Mouse (Mus musculus) CH12.LX (cell line): ENCODE results near the gene Adamts3. TPM values are rescaled to one million over a fixed set of nuclear protein-coding genes. Genes with fewer than 3 reads are reported as not detected.

Source experiments
- DNase-seq: peaks from one replicate; pipeline ENCODE4 v3.0.0-alpha.2; 2013; ENCODE audit errors: extremely low read depth
- H3K27ac ChIP-seq: 2 replicates; pipeline ENCODE4 v1.5.1; 2012; ENCODE audit warnings: low read depth, mild to moderate bottlenecking, control low read depth, moderate library complexity; ENCODE audit not compliant: insufficient read depth
- H3K27me3 ChIP-seq: replicated peaks from 2 replicates; pipeline ENCODE3; 2012; ENCODE audit warnings: inconsistent platforms
- H3K36me3 ChIP-seq, 2 experiments: replicated peaks in 1 of 2; 2 replicates each; pipeline versions ENCODE3 to v1.6.1; 2012; ENCODE audit warnings: inconsistent platforms in 1 of 2, low read length in 1 of 2, mild to moderate bottlenecking in 1 of 2, mixed read lengths in 1 of 2, moderate library complexity in 1 of 2; ENCODE audit not compliant: control insufficient read depth in 1 of 2, insufficient read depth in 1 of 2
- H3K4me1 ChIP-seq, 2 experiments: 2 replicates each; pipeline ENCODE4 v1.6.1; 2012; ENCODE audit warnings: inconsistent platforms in 1 of 2, moderate library complexity in 1 of 2; ENCODE audit not compliant: insufficient read depth in 2 of 2, control insufficient read depth in 1 of 2
- H3K4me2 ChIP-seq: 2 replicates; pipeline ENCODE4 v1.6.1; 2012; ENCODE audit warnings: low read depth, mild to moderate bottlenecking, control low read depth; ENCODE audit not compliant: poor library complexity, insufficient read depth, severe bottlenecking
- H3K4me3 ChIP-seq, 3 experiments: fragments of 150-350 bp in 1 of 3; sonication (generic) in 1 of 3; replicated peaks in 1 of 3; 2 replicates each; pipeline versions ENCODE3 to v1.5.1; 2011 to 2012; ENCODE audit warnings: low read depth in 2 of 3, low read length in 2 of 3, mild to moderate bottlenecking in 2 of 3, moderate library complexity in 2 of 3, control low read depth in 1 of 3, improper control_type of control experiment in 1 of 3, inconsistent platforms in 1 of 3, mixed read lengths in 1 of 3; ENCODE audit not compliant: poor library complexity in 1 of 3
- H3K79me2 ChIP-seq: replicated peaks from 2 replicates; pipeline ENCODE4 v1.6.1; 2012; ENCODE audit warnings: mild to moderate bottlenecking, moderate library complexity; ENCODE audit not compliant: control insufficient read depth, poor library complexity, insufficient read depth, severe bottlenecking; ENCODE audit errors: extremely low read depth
- H3K9ac ChIP-seq: 2 replicates; pipeline ENCODE4 v1.6.1; 2012; ENCODE audit warnings: low read depth, mild to moderate bottlenecking, control low read depth, moderate library complexity; ENCODE audit not compliant: insufficient read depth
- H3K9me3 ChIP-seq: replicated peaks from 2 replicates; pipeline ENCODE3; 2012; ENCODE audit warnings: low read length, inconsistent platforms, mixed read lengths
- BHLHE40 ChIP-seq: IDR thresholded peaks from 2 replicates; pipeline ENCODE4 v1.6.1; 2011; ENCODE audit warnings: mild to moderate bottlenecking, low read depth, low read length, improper control_type of control experiment
- CHD1 ChIP-seq: IDR thresholded peaks from 2 replicates; pipeline ENCODE4 v1.6.1; 2012; ENCODE audit warnings: low read depth, low read length, improper control_type of control experiment, inconsistent platforms
- CTCF ChIP-seq, 2 experiments: IDR thresholded peaks in 1 of 2; conservative IDR thresholded peaks in 1 of 2; 2 replicates each; pipeline ENCODE4 v1.5.1; 2011 to 2012; ENCODE audit warnings: low read depth in 2 of 2, low read length in 2 of 2, improper control_type of control experiment in 1 of 2, inconsistent platforms in 1 of 2, mild to moderate bottlenecking in 1 of 2, moderate library complexity in 1 of 2
- E2F4 ChIP-seq: IDR thresholded peaks from 2 replicates; pipeline ENCODE4 v1.6.1; 2011; ENCODE audit warnings: low read depth, low read length, improper control_type of control experiment; ENCODE audit not compliant: insufficient replicate concordance
- ELF1 ChIP-seq: IDR thresholded peaks from 2 replicates; pipeline ENCODE4 v1.6.1; 2014; ENCODE audit warnings: low read depth, mild to moderate bottlenecking, inconsistent platforms, low read length, improper control_type of control experiment
- EP300 ChIP-seq: IDR thresholded peaks from 2 replicates; pipeline ENCODE4 v1.6.1; 2011; ENCODE audit warnings: low read length, improper control_type of control experiment
- ETS1 ChIP-seq: conservative IDR thresholded peaks from 2 replicates; pipeline ENCODE4 v1.6.1; 2012; ENCODE audit warnings: low read depth, mild to moderate bottlenecking, inconsistent platforms, low read length, improper control_type of control experiment, moderate library complexity
- GABPA ChIP-seq: IDR thresholded peaks from 2 replicates; pipeline ENCODE4 v1.6.1; 2012; ENCODE audit warnings: low read depth, low read length, improper control_type of control experiment, inconsistent platforms; ENCODE audit not compliant: insufficient replicate concordance
- IRF4 ChIP-seq: IDR thresholded peaks from 2 replicates; pipeline ENCODE4 v1.6.1; 2014; ENCODE audit warnings: low read depth, mild to moderate bottlenecking, inconsistent platforms, low read length, improper control_type of control experiment
- JUND ChIP-seq: conservative IDR thresholded peaks from 2 replicates; pipeline ENCODE4 v1.6.1; 2011; ENCODE audit warnings: low read depth, low read length, improper control_type of control experiment
- KAT2A ChIP-seq: IDR thresholded peaks from 2 replicates; pipeline ENCODE4 v1.6.1; 2012; ENCODE audit warnings: low read length, improper control_type of control experiment, inconsistent platforms; ENCODE audit not compliant: insufficient replicate concordance
- MAFK ChIP-seq: IDR thresholded peaks from 2 replicates; pipeline ENCODE4 v1.6.1; 2011; ENCODE audit warnings: low read length, improper control_type of control experiment; ENCODE audit not compliant: insufficient replicate concordance
- MAX ChIP-seq: IDR thresholded peaks from 2 replicates; pipeline ENCODE4 v1.6.1; 2011; ENCODE audit warnings: low read length, improper control_type of control experiment
- MAZ ChIP-seq: IDR thresholded peaks from 2 replicates; pipeline ENCODE4 v1.6.1; 2012; ENCODE audit warnings: low read depth, mild to moderate bottlenecking, inconsistent platforms, low read length, improper control_type of control experiment, moderate library complexity
- MXI1 ChIP-seq: IDR thresholded peaks from 2 replicates; pipeline ENCODE4 v1.6.1; 2011; ENCODE audit warnings: mild to moderate bottlenecking, low read depth, low read length, improper control_type of control experiment
- MYC ChIP-seq: IDR thresholded peaks from 2 replicates; pipeline ENCODE4 v1.6.1; 2011; ENCODE audit warnings: low read depth, mild to moderate bottlenecking, improper control_type of control experiment, low read length
- NRF1 ChIP-seq: IDR thresholded peaks from 2 replicates; pipeline ENCODE4 v1.6.1; 2014; ENCODE audit warnings: low read depth, mild to moderate bottlenecking, inconsistent platforms, low read length, improper control_type of control experiment, moderate library complexity
- PAX5 ChIP-seq: IDR thresholded peaks from 2 replicates; pipeline ENCODE4 v1.6.1; 2012; ENCODE audit warnings: low read length, inconsistent platforms, mixed read lengths
- TBP ChIP-seq: conservative IDR thresholded peaks from 2 replicates; pipeline ENCODE4 v1.6.1; 2011; ENCODE audit warnings: low read depth, low read length, improper control_type of control experiment
- TCF12 ChIP-seq: IDR thresholded peaks from 2 replicates; pipeline ENCODE4 v1.6.1; 2014; ENCODE audit warnings: low read depth, mild to moderate bottlenecking, inconsistent platforms, low read length, improper control_type of control experiment
- UBTF ChIP-seq: IDR thresholded peaks from 2 replicates; pipeline ENCODE4 v1.6.1; 2012; ENCODE audit warnings: low read depth, mild to moderate bottlenecking, inconsistent platforms, low read length, improper control_type of control experiment, moderate library complexity
- USF1 ChIP-seq: IDR thresholded peaks from 2 replicates; pipeline ENCODE4 v1.6.1; 2014; ENCODE audit warnings: low read depth, mild to moderate bottlenecking, inconsistent platforms, low read length, improper control_type of control experiment
- USF2 ChIP-seq: conservative IDR thresholded peaks from 2 replicates; pipeline ENCODE4 v1.6.1; 2011; ENCODE audit warnings: low read depth, low read length, improper control_type of control experiment
- ZC3H11A ChIP-seq: IDR thresholded peaks from 2 replicates; pipeline ENCODE4 v1.6.1; 2012; ENCODE audit warnings: low read depth, mild to moderate bottlenecking, inconsistent platforms, low read length, improper control_type of control experiment
- ZMIZ1 ChIP-seq: IDR thresholded peaks from 2 replicates; pipeline ENCODE4 v1.6.1; 2012; ENCODE audit warnings: low read depth, mild to moderate bottlenecking, inconsistent platforms, low read length, improper control_type of control experiment
- dilution Hi-C: fragments of 300-500 bp; cut with MboI; formaldehyde crosslinking; loops from 2 replicates; pipeline ENCODE4 v1.14.3; 2020; ENCODE audit warnings: low sequenced_read_pairs; ENCODE audit not compliant: extremely low pct_unique_long_range_greater_than_20kb, extremely low pct_ligation_motif_present
- in situ Hi-C: fragments of 300-500 bp; cut with MboI; formaldehyde crosslinking; loops from 3 replicates; pipeline ENCODE4 v1.14.3; 2019; ENCODE audit warnings: low sequenced_read_pairs, low pct_ligation_motif_present, low pct_unique_long_range_greater_than_20kb, mixed read lengths
- polyA plus RNA-seq: library from polyadenylated mRNA; unstranded; fragments of >175 nt; gene quantifications from 2 replicates; pipeline ENCODE4 v1.2.1, GENCODE M21; 2012; ENCODE audit warnings: low read depth; ENCODE audit not compliant: insufficient read length
- total RNA-seq, 2 experiments: library from RNA; depleted of rRNA; stranded (reverse); fragments of 300-350 nt in 1 of 2; fragments of >200 nt in 1 of 2; gene quantifications; 2 replicates each; pipeline ENCODE4 v1.2.3; 2012 to 2014

Gene Adamts3
- total and polyA plus RNA-seq, 3 experiments, result not detected

DNA sequence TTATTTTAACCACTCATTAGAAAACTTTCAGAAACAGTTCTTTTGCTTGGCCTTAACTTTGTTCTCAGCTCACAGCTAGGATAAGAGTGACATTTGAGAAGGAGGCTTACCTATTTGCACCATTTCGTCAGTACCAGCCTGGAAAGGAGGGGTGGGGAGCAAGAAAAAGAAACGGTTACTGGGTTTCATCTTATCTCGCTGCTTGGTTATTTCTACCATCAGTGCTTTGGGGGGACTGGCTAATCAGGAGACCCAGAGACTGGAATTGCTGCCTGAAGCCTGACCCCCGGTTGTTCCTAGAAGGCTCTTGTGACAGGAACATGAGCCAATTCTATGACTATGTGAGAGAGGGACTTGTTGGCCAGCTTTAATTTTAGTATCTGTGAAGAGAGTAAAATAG lies 1.7 kb downstream of the Adamts3 start:
- TF ChIP-seq MXI1, result no peak
- TF ChIP-seq CTCF (conservative IDR thresholded peaks at IDR 0.05 in 1 of 2, IDR thresholded peaks at IDR 0.05 in 1 of 2; ENCODE audit: low read depth in 2 of 2, low read length in 2 of 2), result no peak
- no peak for TF ChIP-seq PAX5
- TF ChIP-seq, all 38 proteins: peak for 0
- dilution Hi-C loops, result no loop called here
- H3K4me1 ChIP-seq, result no peaks in the 10 kb centered on the region
- DNase-seq, result no peak
- no peak overlapping the region for H3K4me2 ChIP-seq
- H3K9ac ChIP-seq, result no peak overlapping the region
- no peak overlapping the region for H3K27ac ChIP-seq
- no peak overlapping the region for H3K4me3 ChIP-seq
- no peaks in the 10 kb centered on the region for H3K27me3 ChIP-seq
- in situ Hi-C loops, result no loop called here
- peaks cover 12% of the 10 kb centered on the region for H3K9me3 ChIP-seq
- no peaks in the 10 kb centered on the region for H3K36me3 ChIP-seq
- H3K79me2 ChIP-seq, result no peaks in the 10 kb centered on the region

DNA sequence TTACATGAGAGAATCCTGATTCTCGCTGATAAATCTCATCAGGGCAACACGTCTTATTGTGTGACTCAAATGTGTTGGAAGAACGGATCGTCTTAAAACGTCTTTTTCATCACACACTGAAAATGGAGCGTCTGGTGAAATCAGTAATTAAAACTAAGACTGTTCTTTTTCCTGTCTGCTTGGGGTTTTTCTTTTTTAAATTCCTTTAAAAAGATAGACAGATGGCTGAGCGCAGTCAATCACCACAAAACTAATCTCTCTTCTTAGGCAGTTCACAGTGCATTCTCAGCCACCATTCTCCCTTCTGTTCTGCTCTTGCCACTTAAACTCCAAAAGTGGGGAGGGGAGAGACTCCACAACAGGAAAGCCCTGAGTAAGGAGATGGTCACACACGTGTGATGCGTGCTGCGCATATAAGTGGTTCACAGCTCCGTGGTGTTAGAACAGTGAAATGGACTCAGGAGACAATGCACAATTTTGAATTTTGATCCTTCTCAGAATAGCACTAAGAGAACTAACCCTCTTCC lies 4.2 kb downstream of the Adamts3 start:
- TF ChIP-seq MXI1 (no peak), ELF1 (no peak), UBTF (no peak), NRF1 (no peak), JUND (no peak), MAFK (no peak), TBP (no peak)
- Histone ChIP-seq H3K9me3 (peaks cover 12% of the 10 kb centered on the region), H3K27me3 (no peaks in the 10 kb centered on the region), H3K4me2 (no peak overlapping the region), H3K79me2 (no peaks in the 10 kb centered on the region), H3K36me3 (no peaks in the 10 kb centered on the region), H3K4me3 (no peak overlapping the region), H3K27ac (no peak overlapping the region), H3K4me1 (no peaks in the 10 kb centered on the region), H3K9ac (no peak overlapping the region)
- dilution Hi-C loops, result no loop called here
- no peak for DNase-seq
- in situ Hi-C loops, result no loop called here

DNA sequence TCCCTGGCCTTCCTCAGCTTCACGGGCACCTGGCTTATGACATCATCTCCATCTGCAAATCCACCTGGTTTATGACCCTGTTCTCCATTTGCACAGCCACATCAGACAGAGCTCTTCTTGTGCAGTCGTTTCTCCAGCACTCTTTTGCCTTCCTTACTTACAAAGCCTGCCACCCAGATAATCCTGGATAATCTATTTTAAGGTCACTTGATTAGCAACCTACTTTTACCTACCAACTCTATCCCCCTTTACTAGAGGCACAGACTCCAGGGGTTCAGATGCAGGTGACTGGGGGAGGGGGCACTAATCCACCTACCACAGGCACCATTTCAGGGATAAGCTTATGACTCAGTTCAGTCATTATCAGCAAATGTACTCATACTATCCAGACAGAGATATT lies 10.5 kb downstream of the Adamts3 start:
- Histone ChIP-seq H3K4me1 (no peaks in the 10 kb centered on the region), H3K9ac (no peak overlapping the region), H3K79me2 (no peaks in the 10 kb centered on the region), H3K27me3 (no peaks in the 10 kb centered on the region), H3K36me3 (no peaks in the 10 kb centered on the region), H3K4me3 (no peak overlapping the region), H3K9me3 (no peaks in the 10 kb centered on the region), H3K27ac (no peak overlapping the region), H3K4me2 (no peak overlapping the region)
- in situ Hi-C loops (no loop called here), dilution Hi-C loops (no loop called here)
- DNase-seq, result no peak
- no peak for TF ChIP-seq ETS1
- TF ChIP-seq TCF12, result no peak
- no peak for TF ChIP-seq TBP
- no peak for TF ChIP-seq MXI1
- TF ChIP-seq BHLHE40, result no peak
- TF ChIP-seq MYC, result no peak
- no peak for TF ChIP-seq MAX
- TF ChIP-seq E2F4, result no peak
- TF ChIP-seq GABPA, result no peak
- TF ChIP-seq EP300, result no peak
- no peak for TF ChIP-seq ZMIZ1
- TF ChIP-seq CHD1, result no peak
- TF ChIP-seq IRF4, result no peak
- no peak for TF ChIP-seq PAX5
- no peak for TF ChIP-seq ZC3H11A
- no peak for TF ChIP-seq ELF1
- TF ChIP-seq USF2, result no peak
- no peak for TF ChIP-seq USF1
- TF ChIP-seq MAZ, result no peak
- TF ChIP-seq KAT2A, result no peak
